Mouse (Mus musculus): ENCODE results near the gene Sptbn1.
A peak's percentile ranks its signal among the peaks of the same experiment; 100 is the strongest.

Sptbn1 gene

DNA sequence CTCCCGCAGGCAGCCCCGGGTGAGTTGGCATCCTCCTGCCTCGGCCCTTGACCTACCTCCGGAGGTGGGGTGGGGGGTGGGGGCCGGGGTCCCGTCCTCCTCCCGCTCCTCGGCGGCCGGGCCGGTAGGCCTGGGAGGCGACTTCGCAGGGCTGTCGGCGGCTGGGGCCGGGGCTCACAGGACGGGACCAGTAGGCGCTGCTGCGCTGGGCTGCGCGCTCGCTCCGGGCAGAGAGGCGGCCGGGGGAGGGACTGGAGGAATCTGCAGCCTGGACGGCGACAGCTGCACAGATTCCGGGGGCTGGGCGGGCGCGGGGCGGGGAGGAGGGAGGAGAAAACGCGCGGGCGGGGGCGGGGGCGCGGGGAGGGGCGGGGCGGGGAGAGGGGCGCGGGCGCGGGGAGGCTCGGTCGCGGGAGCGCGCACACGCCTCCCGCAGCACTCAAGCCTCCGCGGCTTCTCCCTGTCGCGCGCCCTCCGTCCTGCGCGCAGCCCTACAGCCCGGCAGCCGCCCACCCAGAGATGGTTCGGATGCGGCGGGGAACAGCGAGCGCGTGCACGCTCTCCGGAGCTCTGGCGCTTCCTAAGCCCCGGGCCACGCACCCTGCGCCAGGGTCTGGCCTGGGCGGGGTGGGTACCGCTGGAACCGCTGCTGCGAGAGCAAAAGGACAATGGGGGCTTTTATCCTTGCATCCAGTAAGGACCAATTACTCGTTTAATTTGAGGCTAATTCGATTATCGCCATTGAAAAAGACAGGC lies at the start of gene Sptbn1:
Gene Sptbn1 (minus strand): TSS at position 284 of the 756 bp plus-strand sequence.
- DNase-seq (ENCODE audit: low spot score in 2 of 2) = peak; percentile 77 to 85

DNA sequence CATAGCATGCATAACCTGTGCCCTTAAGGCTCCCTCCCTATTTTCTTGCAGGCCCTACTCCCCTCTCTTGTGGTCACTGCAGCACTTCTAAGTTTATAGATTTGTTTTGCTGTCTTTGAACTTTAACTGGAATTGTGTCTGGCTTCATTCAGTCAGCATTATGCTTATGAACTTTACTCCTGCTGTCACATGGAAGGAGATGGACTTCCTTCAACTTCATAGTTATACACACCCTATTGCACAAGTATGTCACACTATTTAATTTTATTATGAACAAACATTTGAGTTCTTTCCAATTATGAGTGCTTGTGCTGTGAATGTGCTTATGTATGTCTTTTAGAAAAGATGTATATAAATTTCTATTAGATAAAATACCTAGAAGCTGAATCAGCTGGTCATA lies 26.3 kb upstream of the Sptbn1 start:
- DNase-seq (ENCODE audit: low spot score in 2 of 2) = no peak

DNA sequence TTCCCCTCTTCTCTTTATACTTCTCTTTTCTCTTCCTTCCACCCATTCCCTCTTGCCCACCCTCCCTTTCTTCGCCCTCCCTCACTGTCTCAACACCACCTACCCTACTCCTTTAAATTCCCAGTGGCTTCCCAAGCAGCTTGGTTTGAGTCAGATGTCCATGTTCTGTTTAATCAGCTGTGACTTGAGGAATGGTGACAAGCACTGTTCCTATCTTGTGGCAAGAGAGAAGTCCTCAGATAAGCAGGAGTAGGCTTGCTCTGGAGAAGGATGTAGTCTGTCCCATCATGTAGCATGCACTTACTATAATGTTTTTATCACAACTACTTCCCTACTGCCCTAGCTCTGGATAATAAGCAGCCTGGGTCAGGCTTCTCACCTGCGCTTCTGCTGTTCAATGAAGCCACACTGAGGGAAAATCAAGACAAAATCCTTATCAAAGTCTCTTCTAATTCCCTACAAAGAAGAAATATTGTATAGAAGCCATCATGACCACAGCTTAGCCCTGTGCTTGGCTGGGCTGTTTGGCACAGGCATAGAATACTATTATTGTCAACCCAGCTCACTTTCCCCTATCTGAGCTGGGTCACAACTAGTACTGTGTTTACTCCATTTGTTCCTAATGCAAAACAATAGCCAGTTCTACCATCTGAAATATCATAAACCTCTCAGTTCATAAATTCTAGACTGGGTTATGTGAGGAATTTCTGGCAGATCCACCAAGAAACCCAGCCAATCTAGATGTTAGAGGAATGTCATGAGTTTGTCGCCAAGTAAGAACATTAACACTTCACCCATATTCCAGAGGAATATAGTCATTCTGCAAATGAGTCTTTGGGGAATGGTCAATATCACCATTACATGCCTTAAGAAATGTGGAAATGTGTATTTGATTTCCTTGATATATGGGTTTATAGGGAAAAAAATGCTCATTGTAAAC lies 24.5 kb upstream of the Sptbn1 start:
- DNase-seq (ENCODE audit: low spot score in 2 of 2) = no peak

DNA sequence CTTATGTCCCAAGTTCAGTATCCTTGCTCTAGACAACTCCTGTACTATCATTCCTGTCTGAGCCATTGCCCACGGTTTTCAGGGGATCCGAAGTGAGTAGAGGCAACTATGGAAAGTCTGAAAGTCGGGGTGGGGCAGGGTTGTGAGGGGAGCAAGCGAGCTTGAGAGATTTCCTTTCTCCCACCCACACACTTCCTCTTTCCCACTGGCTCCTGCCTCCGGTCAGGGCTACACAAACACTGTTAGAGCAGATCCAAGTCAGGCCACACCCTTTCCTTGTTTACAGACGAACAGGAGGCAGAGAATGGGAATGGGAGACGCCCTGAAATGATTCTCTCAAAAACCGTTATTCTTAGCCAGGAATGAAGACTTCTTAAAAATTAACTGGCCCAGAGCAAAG lies 23.2 kb upstream of the Sptbn1 start:
- no peak for DNase-seq (ENCODE audit: low spot score in 2 of 2)

DNA sequence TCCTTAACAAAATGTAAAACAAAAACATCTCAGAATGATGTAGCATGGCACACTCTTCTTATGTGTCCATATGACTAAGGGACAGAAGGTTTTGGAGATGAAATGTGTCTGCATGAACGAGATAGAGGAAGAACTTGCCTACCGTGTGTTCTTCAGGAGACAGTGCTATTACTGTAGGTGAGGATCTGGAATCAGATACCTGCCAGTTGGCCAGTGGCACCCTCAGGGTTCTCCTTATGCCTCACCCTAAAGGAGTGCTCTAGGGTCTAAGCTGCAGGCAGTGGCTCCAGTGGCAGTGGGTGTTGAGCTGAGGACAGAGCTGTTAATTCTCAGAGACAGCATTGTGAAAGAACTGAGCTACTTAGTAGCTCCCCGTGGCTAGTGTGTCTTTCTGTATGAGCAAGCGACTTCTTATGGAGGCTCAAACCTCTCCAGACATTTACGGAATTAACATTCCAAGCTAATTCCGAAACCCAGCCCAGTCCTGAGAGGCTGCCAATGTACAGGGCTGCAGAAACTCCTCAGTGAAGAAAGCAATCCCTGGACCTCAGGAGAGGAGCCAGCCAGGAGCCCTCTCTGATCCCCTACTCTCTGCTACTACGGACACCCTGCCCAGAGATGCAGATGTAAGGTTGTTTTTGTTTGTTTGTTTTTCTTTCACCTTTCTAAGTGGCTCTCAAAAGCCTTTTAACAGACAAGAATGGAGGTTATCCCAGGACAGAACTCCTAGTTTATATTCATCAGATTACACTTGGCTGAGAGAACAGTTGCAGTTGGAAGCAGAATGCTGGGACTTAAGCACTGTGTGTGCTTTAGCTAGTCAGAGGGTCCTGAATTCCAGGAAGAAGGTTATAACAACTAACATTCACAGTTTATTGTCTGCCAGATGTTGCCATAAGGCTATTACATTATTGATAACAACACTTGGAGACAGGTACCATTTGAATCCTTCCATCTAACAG lies 21.8 kb upstream of the Sptbn1 start:
- DNase-seq (ENCODE audit: low spot score in 2 of 2) = no peak

DNA sequence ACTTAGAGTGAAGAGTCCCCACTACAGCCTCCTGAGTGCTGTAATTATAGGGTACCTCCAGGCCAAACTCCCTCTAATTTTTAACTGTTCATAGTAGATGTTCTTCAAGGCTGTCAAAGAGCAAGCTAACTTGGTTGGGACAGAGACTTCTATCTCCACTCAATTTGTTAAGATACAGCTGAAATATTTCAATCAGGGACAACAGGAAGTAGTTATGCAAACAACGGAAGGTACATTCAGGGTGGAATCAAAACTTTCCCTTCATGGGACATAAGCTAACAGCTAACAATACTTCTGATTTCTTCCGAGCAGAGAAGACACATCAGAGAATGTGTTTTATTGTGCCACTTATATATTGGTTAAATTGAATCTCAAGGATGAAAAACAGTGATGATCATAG lies 20.1 kb upstream of the Sptbn1 start:
- no peak for DNase-seq (ENCODE audit: low spot score in 2 of 2)

DNA sequence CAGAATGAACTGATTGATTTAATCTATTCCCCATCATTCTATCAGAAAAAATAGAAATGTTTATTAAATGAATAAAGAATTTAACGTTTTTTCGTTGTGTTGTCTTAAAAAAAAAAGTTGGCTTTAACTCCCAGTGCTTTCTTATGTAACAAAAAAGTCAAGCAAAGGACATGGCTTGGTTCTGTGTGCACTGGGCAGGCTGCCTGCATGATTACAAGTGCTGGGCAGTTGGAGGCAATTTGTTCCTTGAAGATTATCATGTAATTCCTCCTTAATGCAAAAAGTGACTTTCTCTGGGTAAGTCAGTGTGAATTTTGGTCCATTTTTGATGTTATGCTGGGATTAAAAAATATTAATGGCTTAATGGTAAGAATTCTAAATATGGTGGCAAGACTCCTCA lies 15.7 kb upstream of the Sptbn1 start:
- no peak for DNase-seq (ENCODE audit: low spot score in 2 of 2)

DNA sequence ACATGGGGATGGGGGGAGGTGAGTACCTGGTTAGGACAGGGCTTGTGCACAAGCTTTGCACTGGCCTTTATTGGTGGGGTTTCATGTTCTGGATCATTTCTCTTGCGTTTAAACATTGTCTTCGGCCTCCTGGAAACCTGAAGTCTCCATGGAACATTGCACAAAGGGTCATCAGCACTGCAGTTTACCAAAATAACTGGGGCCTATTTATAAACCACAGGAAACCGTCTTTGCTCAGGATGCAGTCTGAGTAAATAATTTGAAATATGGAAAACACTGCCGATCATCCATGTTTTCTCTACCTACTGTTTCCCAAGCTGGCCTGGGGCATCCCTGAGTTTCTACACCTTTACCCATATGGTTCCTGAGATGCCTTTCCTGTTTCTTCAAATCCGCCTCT lies 13.1 kb upstream of the Sptbn1 start:
- no peak for DNase-seq (ENCODE audit: low spot score in 2 of 2)

DNA sequence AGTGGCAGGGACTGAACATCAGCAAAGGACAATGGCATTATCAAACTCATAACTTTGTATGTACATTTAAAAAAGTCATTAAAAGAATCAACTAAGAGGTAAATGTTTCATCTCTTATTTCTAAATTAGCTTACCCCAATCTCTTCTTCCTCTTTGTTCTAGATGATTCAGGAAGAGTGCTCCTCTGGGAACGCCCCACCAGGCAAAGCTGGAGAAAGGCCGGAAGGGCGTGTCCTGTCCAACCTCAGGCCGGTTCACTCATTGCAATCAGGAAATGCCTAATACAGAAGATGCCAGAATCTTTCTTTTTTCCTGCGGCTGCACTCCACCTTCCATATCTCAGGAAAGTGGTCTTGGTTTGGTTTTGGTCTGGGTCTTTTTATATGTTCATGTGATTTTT lies 11.3 kb upstream of the Sptbn1 start:
- DNase-seq (ENCODE audit: low spot score in 2 of 2) = no peak

DNA sequence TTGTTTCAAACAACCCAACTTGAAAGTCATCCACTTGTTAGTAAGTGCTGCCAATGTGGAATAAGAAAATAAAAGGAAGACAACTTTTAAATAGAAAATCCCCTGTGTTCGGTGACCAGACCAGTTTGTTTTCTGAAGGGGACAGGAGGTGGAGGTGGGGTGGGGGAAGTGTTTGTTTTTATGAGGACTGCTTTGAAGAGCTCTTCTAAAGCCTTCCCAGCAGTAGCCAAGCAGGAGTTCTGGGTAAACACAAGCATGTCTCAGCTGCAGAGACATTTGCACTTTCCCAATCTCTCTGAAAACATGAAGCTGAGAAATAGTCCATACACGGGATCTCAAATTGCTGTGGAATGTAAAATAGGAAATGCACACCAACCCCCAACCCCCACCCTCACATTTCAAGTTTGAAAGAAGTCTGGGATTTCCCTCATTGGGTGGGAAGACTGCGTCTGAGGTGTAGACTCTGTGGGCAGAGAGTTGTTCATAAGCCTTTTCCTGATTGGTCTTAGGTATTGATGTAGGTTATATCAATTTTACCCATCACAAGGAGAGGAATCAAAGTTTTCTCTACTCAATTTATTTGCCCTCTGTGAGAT lies 7.6 kb upstream of the Sptbn1 start:
- no peak for DNase-seq (ENCODE audit: low spot score in 2 of 2)

DNA sequence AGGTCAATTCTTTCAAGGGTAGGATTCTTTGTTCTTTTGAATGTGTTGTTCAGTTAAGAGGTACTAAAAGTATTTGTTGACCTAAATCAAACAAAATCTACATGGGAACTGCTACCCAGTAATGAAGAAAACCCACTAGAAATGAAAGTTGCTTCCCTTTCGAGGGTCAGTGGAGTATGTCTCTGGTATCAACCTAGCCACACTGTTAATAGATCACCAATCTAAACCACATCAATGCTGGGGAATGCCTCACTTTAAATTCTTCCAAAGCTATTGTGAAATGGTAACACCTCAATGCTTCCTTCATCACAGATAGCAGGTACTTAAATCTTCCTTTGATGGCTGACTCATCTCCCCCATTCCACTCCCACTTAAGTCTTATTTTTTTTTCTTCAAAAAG lies 1.5 kb upstream of the Sptbn1 start:
- no peak for DNase-seq (ENCODE audit: low spot score in 2 of 2)

DNA sequence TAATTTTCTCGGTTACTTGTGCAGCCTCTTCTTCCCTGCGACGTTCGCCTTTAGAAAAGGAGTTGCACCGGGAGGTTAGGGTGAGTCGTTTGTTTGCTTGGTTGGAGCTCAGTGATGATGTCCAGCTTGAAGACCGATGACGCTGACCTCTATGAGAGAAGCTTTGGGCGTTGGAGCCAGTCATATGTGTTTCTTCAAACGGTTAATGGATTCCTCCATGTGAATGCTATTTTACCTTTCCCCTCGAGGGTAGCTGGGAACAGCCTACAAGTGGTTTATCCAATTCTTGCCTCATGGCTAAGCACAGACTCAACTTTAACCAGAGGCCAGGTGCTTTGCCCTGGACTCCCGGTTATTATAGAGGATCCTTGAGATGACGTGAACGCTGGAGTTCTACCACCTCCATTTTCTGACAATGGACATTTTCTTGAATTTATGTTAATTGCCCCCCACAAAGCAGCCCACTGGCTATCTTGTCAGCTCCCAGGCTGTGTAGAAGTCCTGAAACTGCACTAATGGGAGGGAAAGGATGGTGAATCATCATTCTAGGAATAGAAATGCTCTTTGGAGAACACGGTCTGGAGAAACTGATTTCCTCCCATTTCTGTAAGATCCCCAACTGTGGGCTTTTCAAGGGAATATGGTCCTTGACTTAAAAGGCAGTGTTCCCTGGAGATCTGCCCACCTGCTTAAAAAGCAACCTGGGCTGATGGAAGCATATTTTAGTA lies 837 bp upstream of the Sptbn1 start:
- DNase-seq (ENCODE audit: low spot score in 2 of 2) = peak; percentile 29 to 49

DNA sequence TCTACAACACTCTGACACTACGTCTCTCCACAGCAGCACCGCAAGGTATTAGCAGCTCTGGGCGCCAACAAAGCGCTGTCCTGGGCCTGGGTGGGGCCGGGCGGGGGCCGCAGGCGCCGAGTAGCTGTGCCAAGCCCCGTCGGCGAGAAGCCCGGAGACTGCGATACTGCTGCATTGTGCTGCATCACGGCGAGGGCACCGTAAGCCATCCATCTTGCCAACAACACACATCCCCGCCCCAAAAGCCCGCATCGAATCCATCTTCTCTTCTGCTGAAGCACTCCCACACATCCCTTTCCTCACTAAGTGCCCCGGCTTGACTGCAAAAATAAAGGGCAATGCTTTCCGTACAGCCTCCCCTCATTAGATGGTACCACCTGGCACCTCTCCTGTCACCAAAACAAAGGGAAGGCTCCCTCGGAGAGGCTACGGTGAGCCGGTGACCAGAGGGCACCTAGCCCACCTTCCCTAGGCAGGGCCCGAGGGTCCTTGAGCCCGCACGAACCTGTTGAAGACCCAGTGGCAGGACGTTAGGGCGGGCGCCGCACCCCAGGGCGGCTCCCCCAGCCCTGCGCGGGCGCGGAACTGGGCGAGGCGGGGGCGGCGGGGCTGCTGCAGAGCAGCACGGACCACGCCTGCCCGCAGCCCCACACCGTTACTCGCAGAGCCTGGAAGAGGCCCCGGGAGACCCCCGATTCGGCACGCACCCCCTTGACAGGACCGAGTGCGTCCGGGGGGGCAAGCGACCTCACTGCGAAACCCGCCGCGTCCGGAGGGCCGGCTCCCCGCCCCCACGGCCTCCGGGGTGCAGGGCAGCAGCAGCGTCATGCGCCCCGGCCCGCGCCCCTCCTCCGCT lies 711 bp downstream of the Sptbn1 start:
- DNase-seq (ENCODE audit: low spot score in 2 of 2) = peak; percentile 69 to 74

DNA sequence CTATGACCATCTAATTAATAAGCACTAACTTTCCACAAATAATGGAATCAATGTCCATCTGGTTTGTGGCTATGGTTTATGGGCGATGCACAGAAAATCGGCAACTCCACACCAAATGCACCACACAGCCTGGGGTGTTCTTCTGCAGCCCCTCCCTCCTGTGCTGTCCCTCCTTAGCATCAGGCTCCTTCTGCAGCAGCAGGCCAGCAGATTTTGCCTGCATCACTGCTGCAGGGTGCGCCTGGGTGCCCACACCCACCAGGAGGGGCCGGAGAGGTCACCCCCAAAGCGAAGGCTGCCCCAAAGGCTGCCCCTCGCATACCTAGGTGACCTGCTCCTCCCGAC lies 1.3 kb downstream of the Sptbn1 start:
- peak in 1 of 2 experiments; percentile 22 for DNase-seq (ENCODE audit: low spot score in 2 of 2)

DNA sequence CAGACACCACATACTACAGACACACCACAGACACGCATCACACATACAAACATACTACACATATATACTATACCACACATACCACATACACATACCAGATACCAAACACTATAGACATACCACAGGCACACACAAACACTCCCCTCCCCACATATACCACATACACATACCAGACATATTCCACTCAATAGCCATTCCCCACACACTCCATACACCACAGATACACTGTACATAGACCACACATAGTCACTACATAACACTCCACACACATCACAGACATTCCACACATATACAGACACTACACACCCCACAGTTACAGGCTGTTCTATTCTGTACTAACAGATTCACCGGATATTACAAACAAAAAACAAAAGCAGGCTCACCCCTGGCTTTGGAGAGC lies 2.3 kb downstream of the Sptbn1 start:
- DNase-seq (ENCODE audit: low spot score in 2 of 2) = no peak

DNA sequence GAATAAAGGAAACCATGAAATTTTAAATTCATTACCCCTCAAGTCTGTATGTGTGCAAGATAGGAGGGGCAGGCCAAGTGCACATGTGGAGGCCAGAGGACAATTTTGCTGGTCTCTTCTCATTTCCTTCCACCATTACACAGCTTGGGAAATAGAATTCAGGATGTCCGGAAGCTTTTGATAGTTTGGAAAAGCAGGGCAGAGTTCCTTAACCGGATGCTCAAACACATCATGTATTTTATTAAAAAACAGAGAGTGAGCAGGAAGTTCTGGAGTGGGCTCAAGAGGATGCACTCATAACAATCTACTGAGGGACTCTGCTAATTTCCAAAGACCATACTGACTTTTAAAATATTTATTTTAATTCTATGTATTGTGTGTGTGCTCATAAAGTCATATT lies 4.3 kb downstream of the Sptbn1 start:
- no peak for DNase-seq (ENCODE audit: low spot score in 2 of 2)

DNA sequence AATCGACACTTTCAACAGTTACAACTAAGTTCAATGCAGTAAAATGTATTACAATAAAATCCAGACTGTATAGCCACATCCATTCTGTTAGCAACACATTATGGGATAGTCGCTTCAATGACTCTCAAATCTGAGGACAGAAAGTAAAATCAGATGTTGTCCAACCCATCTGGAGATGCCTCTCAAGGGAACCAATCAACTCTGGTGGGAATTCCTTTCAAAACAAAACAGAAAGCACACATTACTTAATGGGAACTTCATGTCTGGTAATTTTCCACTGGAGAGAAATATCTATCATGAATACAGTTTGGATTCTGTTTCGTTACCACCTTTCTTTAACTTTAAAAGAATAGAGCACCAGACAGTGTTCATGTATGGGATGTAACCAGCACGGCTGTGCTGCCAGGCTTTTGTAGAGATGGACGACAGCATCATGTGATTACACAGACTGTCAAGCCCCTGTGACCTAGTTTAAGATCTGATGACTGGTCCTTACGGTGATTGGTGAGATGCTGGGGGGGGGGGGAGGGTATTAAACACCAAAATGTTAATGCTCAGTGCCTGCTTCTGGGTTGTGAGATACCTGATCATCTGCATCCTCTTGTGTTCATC lies 9.1 kb downstream of the Sptbn1 start:
- no peak for DNase-seq (ENCODE audit: low spot score in 2 of 2)

DNA sequence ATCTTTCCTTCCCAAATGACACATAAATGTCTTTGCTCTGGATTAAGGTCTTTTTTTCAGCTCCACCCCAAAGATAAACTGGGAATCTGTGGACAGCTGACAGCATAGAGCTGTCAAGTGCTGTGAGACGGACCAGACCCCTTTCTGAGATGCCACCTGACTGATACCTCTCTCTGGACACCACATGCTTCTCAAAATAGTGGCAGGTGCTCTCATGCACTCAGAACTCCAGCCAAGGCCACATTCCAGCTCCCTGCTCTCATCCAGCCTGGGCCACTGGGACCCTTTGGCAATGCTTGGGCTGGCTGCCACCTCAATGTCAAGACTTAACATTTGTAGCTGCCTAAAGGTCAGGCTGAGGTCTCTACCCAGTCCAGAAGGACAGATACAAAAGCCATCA lies 10.2 kb downstream of the Sptbn1 start:
- DNase-seq (ENCODE audit: low spot score in 2 of 2) = no peak

DNA sequence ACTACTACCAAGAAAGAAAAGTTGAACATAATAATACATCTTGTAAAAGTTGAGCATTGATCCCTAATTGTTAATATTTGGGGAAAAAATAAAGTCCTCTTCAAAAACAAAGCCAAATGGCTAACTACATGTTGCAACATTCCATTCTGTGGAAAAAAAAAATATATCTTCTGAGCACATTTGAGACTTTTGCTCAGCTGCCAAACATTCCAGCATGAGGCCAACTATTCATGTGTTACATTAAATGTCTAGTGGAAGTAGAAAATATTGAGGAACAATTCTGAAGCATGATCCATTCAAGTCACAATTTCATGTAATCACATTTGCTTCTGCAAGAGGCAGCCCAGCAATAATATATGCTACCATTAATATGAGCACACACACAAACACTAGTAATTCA lies 10.9 kb downstream of the Sptbn1 start:
- no peak for DNase-seq (ENCODE audit: low spot score in 2 of 2)

Measured in right cerebral cortex, adult 2 months (tissue).